Mouse (Mus musculus) thymus, adult 2 months (tissue): ENCODE results near the gene Vps36. TPM values are rescaled to one million over a fixed set of nuclear protein-coding genes. Genes with fewer than 3 reads are reported as not detected.

ENCODE experiments used
- DNase-seq: peaks from one replicate; pipeline ENCODE4 v3.0.0; 2021
- H3K27ac ChIP-seq: fragments of 200-500 bp; 2 replicates; pipeline ENCODE4 v1.5.1; 2012; ENCODE audit warnings: low read length, control low read depth; ENCODE audit not compliant: control insufficient read depth, insufficient read depth
- H3K27me3 ChIP-seq: fragments of 200-500 bp; 2 replicates; pipeline ENCODE4 v1.6.1; 2012; ENCODE audit warnings: mild to moderate bottlenecking, low read length, moderate library complexity, mixed read lengths; ENCODE audit not compliant: control insufficient read depth, insufficient read depth
- H3K36me3 ChIP-seq: fragments of 200-500 bp; 2 replicates; pipeline ENCODE4 v1.6.1; 2012; ENCODE audit warnings: mild to moderate bottlenecking, low read length, moderate library complexity; ENCODE audit not compliant: control insufficient read depth, insufficient read depth
- H3K4me1 ChIP-seq: fragments of 200-500 bp; replicated peaks from 2 replicates; pipeline ENCODE4 v1.6.1; 2012; ENCODE audit warnings: low read length; ENCODE audit not compliant: control insufficient read depth, insufficient read depth
- H3K4me3 ChIP-seq: fragments of 200-500 bp; 2 replicates; pipeline ENCODE4 v1.5.1; 2012; ENCODE audit warnings: mild to moderate bottlenecking, low read length, control low read depth, moderate library complexity; ENCODE audit not compliant: control insufficient read depth, insufficient read depth
- CTCF ChIP-seq: fragments of 200-500 bp; IDR thresholded peaks from 2 replicates; pipeline ENCODE4 v1.5.1; 2012; ENCODE audit warnings: mild to moderate bottlenecking, control low read depth, low read length, moderate library complexity, borderline replicate concordance; ENCODE audit not compliant: control insufficient read depth, poor library complexity, insufficient read depth; ENCODE audit errors: extremely low read depth
- POLR2A ChIP-seq: fragments of 200-500 bp; IDR thresholded peaks from 2 replicates; pipeline ENCODE4 v1.6.1; 2012; ENCODE audit warnings: mild to moderate bottlenecking, low read length, control low read depth, moderate library complexity; ENCODE audit not compliant: control insufficient read depth, poor library complexity, insufficient read depth; ENCODE audit errors: extremely low read depth
- WGBS: fragments of 180-500 bp; shearing (Covaris S2); methylation state at CpG from one replicate; pipeline ENCODE4 v1.1.7; 2018; 5-methylcytosine and 5-hydroxymethylcytosine counted together
- polyA plus RNA-seq: library from polyadenylated mRNA; depleted of rRNA; stranded (reverse); fragments of >200 nt; gene quantifications from 2 replicates; pipeline ENCODE4 v1.2.3, GENCODE M21; 2012

Gene Vps36
- polyA plus RNA-seq, 1 experiment, result 14.6 TPM

DNA sequence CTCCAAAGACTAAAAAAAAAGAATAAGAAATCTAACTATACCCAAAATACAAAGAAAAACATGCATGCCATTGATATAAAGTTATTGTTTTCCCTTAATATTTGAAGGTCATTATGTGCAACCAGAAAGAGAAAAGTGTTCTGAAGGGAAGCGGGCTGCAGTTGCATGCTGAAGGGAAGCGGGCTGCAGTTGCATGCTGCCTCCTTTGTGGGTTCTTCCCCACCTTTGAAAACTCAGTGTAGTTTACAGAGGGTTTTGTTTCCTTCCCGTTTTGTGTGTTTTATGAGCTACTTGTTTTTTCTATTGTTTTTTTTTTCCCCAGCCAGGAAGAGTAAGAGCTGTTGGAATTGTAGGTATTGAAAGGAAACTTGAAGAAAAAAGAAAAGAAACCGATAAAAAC lies 14.9 kb downstream of the Vps36 start:
- H3K4me1 ChIP-seq, result no peaks in the 10 kb centered on the region; the same call in 1 of the 2 replicates
- no peak for DNase-seq
- no peaks in the 10 kb centered on the region for H3K27me3 ChIP-seq
- no peak overlapping the region for H3K27ac ChIP-seq
- H3K36me3 ChIP-seq, result peaks cover 19% of the 10 kb centered on the region
- whole genome bisulfite sequencing, result 20% methylated on average over 4 of the region's 4 CpGs
- TF ChIP-seq POLR2A (no peak), CTCF (no peak)
- no peak overlapping the region for H3K4me3 ChIP-seq

- Histone ChIP-seq H3K4me3 (no peak overlapping the region), H3K36me3 (peaks cover 26% of the 10 kb centered on the region), H3K4me1 (no peaks in the 10 kb centered on the region; the same call in 1 of the 2 replicates), H3K27me3 (no peaks in the 10 kb centered on the region), H3K27ac (no peak overlapping the region)
- no peak for DNase-seq
- no peak for TF ChIP-seq CTCF
- no peak for TF ChIP-seq POLR2A
- WGBS, result 18% methylated on average over 5 of the region's 5 CpGs
Observed at GRCm38 (mm10) chr8:22209012-22209411, 16.4 kb downstream of the Vps36 start.

DNA sequence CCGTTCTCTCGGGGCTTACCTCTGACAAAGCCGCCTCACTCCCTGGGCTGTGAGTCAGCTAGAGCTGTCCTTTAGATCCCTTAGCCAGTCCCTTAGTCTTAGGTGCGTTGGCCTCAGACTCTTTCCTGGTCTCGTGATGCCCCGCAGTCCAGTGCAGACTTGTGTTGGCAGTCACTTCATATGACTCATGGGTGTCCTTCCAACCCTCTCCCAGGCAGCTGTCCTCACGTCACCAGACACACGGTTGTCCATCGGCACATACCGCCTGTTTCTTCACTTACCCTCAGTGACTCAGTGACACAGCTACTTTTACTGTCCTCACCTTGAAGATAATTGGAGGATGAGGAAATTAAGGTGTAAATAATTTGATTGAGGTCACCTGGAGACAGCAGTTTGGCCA lies 22.2 kb downstream of the Vps36 start:
- no peak for TF ChIP-seq POLR2A
- no peak for TF ChIP-seq CTCF
- Histone ChIP-seq H3K4me1 (no peaks in the 10 kb centered on the region), H3K36me3 (peaks cover 42% of the 10 kb centered on the region), H3K4me3 (no peak overlapping the region), H3K27me3 (no peaks in the 10 kb centered on the region), H3K27ac (no peak overlapping the region)
- DNase-seq, result no peak
- 98% methylated on average over 10 of the region's 10 CpGs for WGBS

GRCm38 (mm10) chr8:22226361-22226760 lies 33.8 kb downstream of the Vps36 start:
- no peak overlapping the region for H3K4me3 ChIP-seq
- H3K36me3 ChIP-seq, result no peaks in the 10 kb centered on the region
- WGBS, result 53% methylated on average over 8 of the region's 8 CpGs
- no peak overlapping the region for H3K27ac ChIP-seq
- peaks cover 11% of the 10 kb centered on the region for H3K4me1 ChIP-seq
- DNase-seq, result no peak
- H3K27me3 ChIP-seq, result no peaks in the 10 kb centered on the region
- no peak for TF ChIP-seq CTCF
- no peak for TF ChIP-seq POLR2A

- H3K27ac ChIP-seq, result no peak within 1 kb of the TSS
- peak; percentile 44 for DNase-seq
- TF ChIP-seq CTCF (no peak), POLR2A (no peak)
- peak within 1 kb of the TSS; percentile 66 for H3K4me3 ChIP-seq
- no peaks in the 10 kb centered on the region for H3K27me3 ChIP-seq
- no peaks in the 10 kb centered on the region for H3K36me3 ChIP-seq
- H3K4me1 ChIP-seq, result peaks cover 11% of the 10 kb centered on the region
- under 1% methylated on average over 39 of the region's 39 CpGs for WGBS
Observed at GRCm38 (mm10) chr8:22227061-22227877, 34.7 kb downstream of the Vps36 start, which contains the start of gene Thsd1. Gene Thsd1, plus strand, starts transcription at chr8:22227313.

GRCm38 (mm10) chr8:22228621-22229020 lies 36.0 kb downstream of the Vps36 start:
- Histone ChIP-seq H3K36me3 (no peaks in the 10 kb centered on the region), H3K4me3 (no peak overlapping the region), H3K27ac (no peak overlapping the region), H3K4me1 (peaks cover 11% of the 10 kb centered on the region), H3K27me3 (no peaks in the 10 kb centered on the region)
- DNase-seq, result peak; percentile 27
- WGBS, result 4% methylated on average over 7 of the region's 7 CpGs
- TF ChIP-seq POLR2A (no peak), CTCF (no peak)
